Mouse (Mus musculus) cerebellum, adult 2 months (tissue): ENCODE data around the gene Lsm14b.

Experiments
- CTCF ChIP-seq: fragments of 200-500 bp; IDR thresholded peaks from 2 replicates; pipeline ENCODE4 v1.5.1; 2011; ENCODE audit warnings: low read depth, mild to moderate bottlenecking, control low read depth, low read length, moderate library complexity, borderline replicate concordance; ENCODE audit not compliant: insufficient read depth
- POLR2A ChIP-seq: fragments of 200-500 bp; IDR thresholded peaks from 2 replicates; pipeline ENCODE4 v1.6.1; 2011; ENCODE audit warnings: low read length, control low read depth, borderline replicate concordance; ENCODE audit not compliant: insufficient read depth

DNA sequence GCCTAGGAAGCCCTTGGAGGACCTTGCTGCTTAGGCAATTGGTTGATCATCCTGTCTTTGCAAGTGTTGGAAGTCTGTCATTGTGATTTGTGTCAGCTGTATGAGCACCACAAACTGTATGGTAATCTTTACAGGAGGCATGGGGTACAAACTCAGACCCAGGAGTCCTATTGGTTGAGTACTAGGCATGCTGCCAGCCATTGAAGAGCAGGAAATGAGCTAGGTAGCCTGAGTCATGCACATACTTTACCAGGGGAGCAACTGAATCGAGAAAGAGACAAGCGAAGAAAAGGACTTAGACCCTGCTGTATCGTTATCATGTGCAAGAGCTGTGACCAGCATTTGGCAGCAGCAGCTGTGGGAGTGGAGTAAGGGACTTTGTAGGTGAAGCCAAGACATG, 8.1 kb downstream of the Lsm14b start:
- no peak for TF ChIP-seq POLR2A
- no peak for TF ChIP-seq CTCF
